ENCODE assay signal across 8 mouse cellular contexts in the genomic region with DNA sequence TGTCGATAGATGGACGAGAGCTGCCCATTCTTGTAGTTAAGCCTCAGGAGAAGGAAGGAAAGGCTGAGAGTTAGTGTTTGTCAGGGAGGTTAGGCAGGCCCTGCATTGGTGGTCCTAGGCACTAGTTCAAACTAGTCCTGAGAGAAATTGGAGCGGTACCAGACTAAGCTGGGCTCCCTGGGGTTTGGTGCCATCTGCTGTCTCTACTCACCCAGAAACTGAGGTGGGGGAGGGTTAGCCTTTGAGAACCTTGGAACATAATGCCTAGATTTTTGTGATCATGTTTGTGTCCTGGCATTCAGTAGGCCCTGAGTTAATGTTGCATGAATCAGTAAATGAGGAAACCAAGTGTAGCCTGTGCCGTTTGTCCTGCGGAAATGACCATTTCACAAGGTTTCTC. TPM values are rescaled to one million over a fixed set of nuclear protein-coding genes. Genes with fewer than 3 reads are reported as not detected.
DNase-seq lines count a peak whose midpoint lies in the region; ATAC-seq and TF ChIP-seq lines count a peak whose summit lies in the region.

No protein-coding gene starts in this region.

- peak overlapping the region; percentile 100 for H3K27ac ChIP-seq in liver, adult 2 months (replicated peaks; ENCODE audit: insufficient read depth, low read depth, low read length)
- H3K27ac ChIP-seq in forebrain, embryonic 10.5 days, result peak overlapping the region; percentile 100
- H3K27ac ChIP-seq in limb, embryonic 15.5 days, result no peak overlapping the region

- H3K4me2 ChIP-seq in limb, embryonic 15.5 days, result peak overlapping the region; percentile 94

- H3K9ac ChIP-seq in liver, adult 2 months (ENCODE audit: low read depth, low read length), result peak overlapping the region; percentile 96
- peak overlapping the region; percentile 99 for H3K9ac ChIP-seq in limb, embryonic 15.5 days

- no peak for ATAC-seq in limb, embryonic 15.5 days (ENCODE audit: insufficient number of reproducible peaks, low FRiP score, low TSS enrichment, low read depth)

- DNase-seq in liver, adult 2 months (ENCODE audit: extremely low read depth, low read depth, low spot score), result peak; percentile 60
- no peak for DNase-seq in liver
- peak; percentile 48 for DNase-seq in adrenal gland, postnatal 25 days
- DNase-seq in forebrain, embryonic 10.5 days (ENCODE audit: extremely low spot score, low spot score), result no peak
- peak; percentile 50 for DNase-seq in kidney, adult 11 months
- peak; percentile 13 to 39 for DNase-seq in natural killer cell, adult 2 months (ENCODE audit: low spot score in 2 of 2)
- no peak for DNase-seq in gastrocnemius, postnatal 36 days

- H3K4me1 ChIP-seq in liver, adult 2 months (ENCODE audit: control insufficient read depth, insufficient read depth, low read length), result peaks cover 7% of the 10 kb centered on the region
- peaks cover 27% of the 10 kb centered on the region for H3K4me1 ChIP-seq in forebrain, embryonic 10.5 days
- H3K4me1 ChIP-seq in limb, embryonic 15.5 days, result peaks cover 22% of the 10 kb centered on the region

- no peak for TF ChIP-seq POLR2A in liver, adult 2 months (IDR thresholded peaks at IDR 0.05; ENCODE audit: extremely low read depth, insufficient read depth, low read length)

- H3K79me2 ChIP-seq in liver, adult 2 months (ENCODE audit: control insufficient read depth, insufficient read depth, low read length), result peaks cover 32% of the 10 kb centered on the region

- no peaks in the 10 kb centered on the region for H3K9me3 ChIP-seq in forebrain, embryonic 10.5 days
- H3K9me3 ChIP-seq in limb, embryonic 15.5 days, result no peaks in the 10 kb centered on the region

- peak; percentile 52; the same call in 1 of the 2 replicates for TF ChIP-seq CTCF in liver, adult 2 months (IDR thresholded peaks at IDR 0.05; ENCODE audit: low read depth, low read length)

- no peaks in the 10 kb centered on the region for H3K27me3 ChIP-seq in liver, adult 2 months (ENCODE audit: control insufficient read depth, insufficient read depth, low read length)
- H3K27me3 ChIP-seq in forebrain, embryonic 10.5 days (ENCODE audit: poor library complexity, severe bottlenecking), result no peaks in the 10 kb centered on the region
- no peaks in the 10 kb centered on the region for H3K27me3 ChIP-seq in limb, embryonic 15.5 days

- intact Hi-C loops in gastrocnemius, postnatal 36 days (cut with DNase I), result loop anchor here (5.0 to 10.0 kb wide), 3 partner anchors 71 to 263 kb away; a partner anchor contains a TSS

- 3% methylated on average over 5 of the region's 5 CpGs for WGBS in liver, adult 2 months
- WGBS in forebrain, embryonic 10.5 days, result 40% methylated on average over 5 of the region's 5 CpGs
- 39% methylated on average over 5 of the region's 5 CpGs for WGBS in limb, embryonic 15.5 days

- peaks cover 11% of the 10 kb centered on the region for H3K36me3 ChIP-seq in liver, adult 2 months (ENCODE audit: control insufficient read depth, insufficient read depth, low read length)
- peaks cover 41% of the 10 kb centered on the region for H3K36me3 ChIP-seq in forebrain, embryonic 10.5 days (replicated peaks)
- peaks cover 27% of the 10 kb centered on the region for H3K36me3 ChIP-seq in limb, embryonic 15.5 days

- H3K4me3 ChIP-seq in liver, adult 2 months (ENCODE audit: insufficient read depth, low read depth, low read length), result peak overlapping the region; percentile 97
- peak overlapping the region; percentile 94 for H3K4me3 ChIP-seq in forebrain, embryonic 10.5 days
- peak overlapping the region; percentile 99 for H3K4me3 ChIP-seq in limb, embryonic 15.5 days

RNA-seq across cellular contexts. Expression of a gene that starts 1.2 kb away (rescaled TPM):
- total RNA-seq in liver, adult 2 months (2014; rRNA removed), result 5.4 and 5.5 TPM in 2 replicates
- polyA plus RNA-seq in liver, adult 2 months (2012; rRNA removed), result 6.7 and 10.2 TPM in 2 replicates
- total RNA-seq in adrenal gland, postnatal 25 days (2021), result 27.8 and 32.9 TPM in 2 replicates
- polyA plus RNA-seq in forebrain, embryonic 10.5 days (2016; fragmentation: Nextera tagmentation; extraction: Ambion mirVana), result 26.1 and 26.7 TPM in 2 replicates
- polyA plus RNA-seq in limb, embryonic 15.5 days (2015; fragmentation: Nextera tagmentation; extraction: Ambion mirVana), result 15.1 and 16.1 TPM in 2 replicates
- 10 to 100 TPM in 1 of 2 experiments, 1 to 10 TPM in 1; 8.3 to 10.5 TPM for total RNA-seq in gastrocnemius, postnatal 36 days (2021)

RNA-seq across cellular contexts. Expression of a gene that starts 18.6 kb away (rescaled TPM):
- total RNA-seq in liver, adult 2 months (2014; rRNA removed), result 4.8 and 5.0 TPM in 2 replicates
- polyA plus RNA-seq in liver, adult 2 months (2012; rRNA removed), result 9.2 and 10.4 TPM in 2 replicates
- 16.7 and 19.9 TPM in 2 replicates for total RNA-seq in adrenal gland, postnatal 25 days (2021)
- 18.3 and 18.8 TPM in 2 replicates for polyA plus RNA-seq in forebrain, embryonic 10.5 days (2016; fragmentation: Nextera tagmentation; extraction: Ambion mirVana)
- 10.6 and 10.7 TPM in 2 replicates for polyA plus RNA-seq in limb, embryonic 15.5 days (2015; fragmentation: Nextera tagmentation; extraction: Ambion mirVana)
- total RNA-seq in gastrocnemius, postnatal 36 days (2021), result 1 to 10 TPM; 4.1 to 5.1 TPM

RNA-seq across cellular contexts. Expression of a gene that starts 26.0 kb away (rescaled TPM):
- total RNA-seq in liver, adult 2 months (2014; rRNA removed), result not detected in 2 replicates
- polyA plus RNA-seq in liver, adult 2 months (2012; rRNA removed), result not detected in 2 replicates
- 0.85 and 1.4 TPM in 2 replicates for total RNA-seq in adrenal gland, postnatal 25 days (2021)
- polyA plus RNA-seq in forebrain, embryonic 10.5 days (2016; fragmentation: Nextera tagmentation; extraction: Ambion mirVana), result 0.05 and 0.09 TPM in 2 replicates
- 0.10 and 0.20 TPM in 2 replicates for polyA plus RNA-seq in limb, embryonic 15.5 days (2015; fragmentation: Nextera tagmentation; extraction: Ambion mirVana)
- total RNA-seq in gastrocnemius, postnatal 36 days (2021), result not detected

RNA-seq across cellular contexts. Expression of a gene that starts 35.6 kb away (rescaled TPM):
- 16.1 and 18.8 TPM in 2 replicates for total RNA-seq in liver, adult 2 months (2014; rRNA removed)
- polyA plus RNA-seq in liver, adult 2 months (2012; rRNA removed), result 12.1 and 15.6 TPM in 2 replicates
- 45.3 and 62.0 TPM in 2 replicates for total RNA-seq in adrenal gland, postnatal 25 days (2021)
- 33.8 and 37.4 TPM in 2 replicates for polyA plus RNA-seq in forebrain, embryonic 10.5 days (2016; fragmentation: Nextera tagmentation; extraction: Ambion mirVana)
- polyA plus RNA-seq in limb, embryonic 15.5 days (2015; fragmentation: Nextera tagmentation; extraction: Ambion mirVana), result 91.4 and 91.7 TPM in 2 replicates
- 10 to 100 TPM; 35.9 to 37.7 TPM for total RNA-seq in gastrocnemius, postnatal 36 days (2021)

Comparison
In these comparisons a context has a peak if more than half of its experiments do, and no peak if none do; other contexts are left out.
1. DNase-seq: peak in liver, adult 2 months (single experiment), adrenal gland, postnatal 25 days (single experiment), kidney, adult 11 months (single experiment) and natural killer cell, adult 2 months (2 of 2); none in liver (single experiment), forebrain, embryonic 10.5 days (single experiment) and gastrocnemius, postnatal 36 days (0 of 2).
2. Peak in every context shown above with its lines, with median percentiles within 50 percentile points of each other: H3K4me3 ChIP-seq.